Mouse (Mus musculus): ENCODE results near the gene Edc3. TPM values are rescaled to one million over a fixed set of nuclear protein-coding genes. Genes with fewer than 3 reads are reported as not detected.
A peak's percentile ranks its signal among the peaks of the same experiment; 100 is the strongest.
"Not testable (repeated sequence)": the region's sequence is repeated elsewhere in the genome, so short reads cannot be mapped to it uniquely, and the experiment has no call there.

Edc3 gene
- polyA plus RNA-seq, 1 experiment from 2014 or later = 35.8 TPM

DNA sequence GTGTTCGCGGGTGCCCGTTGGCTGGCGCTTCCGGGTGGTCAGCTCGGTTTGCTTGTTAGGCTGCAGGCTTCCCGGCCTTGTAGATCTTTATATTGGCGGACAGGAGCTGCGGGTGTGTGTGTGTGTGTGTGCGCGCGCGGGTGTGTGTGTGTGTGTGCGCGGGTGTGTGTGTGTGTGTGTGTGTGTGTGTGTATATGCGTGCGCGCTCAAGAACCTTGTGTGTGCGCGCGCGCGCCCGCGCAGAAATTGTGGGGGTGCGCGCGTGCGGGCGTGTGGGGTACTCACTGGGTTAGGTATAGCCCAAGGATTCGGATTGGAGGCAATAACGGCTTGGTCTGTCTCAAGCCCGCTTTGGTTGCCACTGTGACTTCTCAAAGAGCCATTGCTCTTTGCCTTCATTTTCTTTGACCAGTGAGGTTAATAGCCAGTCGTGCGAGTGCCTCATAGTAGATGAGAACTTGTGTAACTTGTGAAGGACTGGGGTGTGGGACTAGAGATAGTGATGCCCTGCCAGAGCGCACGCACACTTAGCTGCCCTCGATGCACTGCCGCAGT, 457 bp downstream of the Edc3 start:
- peaks cover 12% of the 10 kb centered on the region for H3K4me1 ChIP-seq
- peak overlapping the region; percentile 90 for H3K27ac ChIP-seq
- H3K36me3 ChIP-seq = peaks cover 17% of the 10 kb centered on the region
- ATAC-seq (ENCODE audit: borderline replicate concordance, extremely low read depth, low FRiP score, low TSS enrichment) = peak; percentile 24; the same call in 1 of the 2 replicates
- no peaks in the 10 kb centered on the region for H3K27me3 ChIP-seq
- H3K4me2 ChIP-seq = peak overlapping the region; percentile 82
- H3K4me3 ChIP-seq = peak overlapping the region; percentile 88
- 2% methylated on average over 36 of the region's 39 CpGs for WGBS
- no peaks in the 10 kb centered on the region for H3K9me3 ChIP-seq
- peak overlapping the region; percentile 93 for H3K9ac ChIP-seq

- not testable (repeated sequence) for H3K27ac ChIP-seq; H3K27me3 ChIP-seq; H3K9ac ChIP-seq; H3K4me3 ChIP-seq; ATAC-seq (ENCODE audit: borderline replicate concordance, extremely low read depth, low FRiP score, low TSS enrichment); H3K9me3 ChIP-seq; H3K4me2 ChIP-seq
- H3K4me1 ChIP-seq = peaks cover 12% of the 10 kb centered on the region
- H3K36me3 ChIP-seq = peaks cover 30% of the 10 kb centered on the region
- WGBS = 80% methylated on average over 5 of the region's 5 CpGs
Observed at GRCm38 (mm10) chr9:57710214-57710613, 1.9 kb downstream of the Edc3 start.

DNA sequence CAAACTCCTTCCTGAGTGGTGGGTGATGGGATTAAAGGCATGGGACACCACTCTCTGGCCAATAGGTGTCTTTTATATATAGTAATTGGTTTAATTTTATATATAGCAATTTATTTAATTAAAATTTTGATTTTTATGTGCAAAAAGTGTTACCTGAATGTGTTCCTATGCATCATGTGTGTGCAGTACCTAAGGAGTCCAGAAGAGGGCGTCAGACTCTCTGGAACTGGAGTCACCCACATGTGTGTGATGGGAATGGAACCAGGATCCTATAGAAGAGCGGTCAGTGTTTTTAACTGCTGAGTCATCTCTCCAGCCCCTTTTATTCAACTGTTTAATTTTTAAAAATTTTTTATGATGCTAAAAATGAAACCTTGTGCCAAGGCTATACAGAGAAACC, 3.9 kb downstream of the Edc3 start:
- H3K9me3 ChIP-seq = no peaks in the 10 kb centered on the region
- peaks cover 46% of the 10 kb centered on the region for H3K36me3 ChIP-seq
- no peak for ATAC-seq (ENCODE audit: borderline replicate concordance, extremely low read depth, low FRiP score, low TSS enrichment)
- H3K4me3 ChIP-seq = no peak overlapping the region
- H3K27ac ChIP-seq = no peak overlapping the region
- 71% methylated on average over 2 of the region's 2 CpGs for WGBS
- no peak overlapping the region for H3K4me2 ChIP-seq
- H3K9ac ChIP-seq = no peak overlapping the region
- no peaks in the 10 kb centered on the region for H3K27me3 ChIP-seq
- peaks cover 12% of the 10 kb centered on the region for H3K4me1 ChIP-seq

- peaks cover 60% of the 10 kb centered on the region for H3K36me3 ChIP-seq
- H3K4me1 ChIP-seq = 0 out of 2 replicates have a peak, but pooled peaks cover 3% of the 10 kb centered on the region
- no peak overlapping the region for H3K4me3 ChIP-seq
- H3K27me3 ChIP-seq = no peaks in the 10 kb centered on the region
- 86% methylated on average over 7 of the region's 7 CpGs for WGBS
- no peaks in the 10 kb centered on the region for H3K9me3 ChIP-seq
- no peak for ATAC-seq (ENCODE audit: borderline replicate concordance, extremely low read depth, low FRiP score, low TSS enrichment)
- no peak overlapping the region for H3K4me2 ChIP-seq
- no peak overlapping the region for H3K27ac ChIP-seq
- H3K9ac ChIP-seq = no peak overlapping the region
Observed at GRCm38 (mm10) chr9:57718408-57718807, 10.1 kb downstream of the Edc3 start.

DNA sequence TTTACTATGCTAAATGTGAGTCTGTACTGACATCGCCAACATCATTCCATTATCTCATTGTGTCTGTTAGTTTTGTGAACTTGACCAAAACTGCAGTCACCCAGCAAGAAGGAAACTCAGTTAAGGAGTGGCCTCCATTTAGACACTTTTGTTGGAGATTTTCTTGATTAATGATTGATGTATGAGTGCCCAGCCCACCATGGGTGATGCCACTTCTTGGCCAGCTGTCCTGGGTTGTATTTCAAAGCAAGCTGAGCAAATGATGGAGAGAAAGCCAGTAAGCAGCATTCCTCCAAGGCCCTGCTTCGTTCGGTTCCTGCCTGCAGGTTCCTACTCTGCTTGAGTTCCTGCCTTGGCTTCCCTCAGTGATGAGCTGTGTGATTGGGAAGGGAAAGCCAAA, 12.4 kb downstream of the Edc3 start:
- Histone ChIP-seq H3K4me1 (peaks cover 9% of the 10 kb centered on the region), H3K9ac (no peak overlapping the region), H3K4me3 (no peak overlapping the region), H3K4me2 (no peak overlapping the region), H3K27ac (no peak overlapping the region), H3K27me3 (no peaks in the 10 kb centered on the region), H3K9me3 (no peaks in the 10 kb centered on the region), H3K36me3 (peaks cover 40% of the 10 kb centered on the region)
- no peak for ATAC-seq (ENCODE audit: borderline replicate concordance, extremely low read depth, low FRiP score, low TSS enrichment)
- WGBS = 76% methylated on average over 3 of the region's 3 CpGs

DNA sequence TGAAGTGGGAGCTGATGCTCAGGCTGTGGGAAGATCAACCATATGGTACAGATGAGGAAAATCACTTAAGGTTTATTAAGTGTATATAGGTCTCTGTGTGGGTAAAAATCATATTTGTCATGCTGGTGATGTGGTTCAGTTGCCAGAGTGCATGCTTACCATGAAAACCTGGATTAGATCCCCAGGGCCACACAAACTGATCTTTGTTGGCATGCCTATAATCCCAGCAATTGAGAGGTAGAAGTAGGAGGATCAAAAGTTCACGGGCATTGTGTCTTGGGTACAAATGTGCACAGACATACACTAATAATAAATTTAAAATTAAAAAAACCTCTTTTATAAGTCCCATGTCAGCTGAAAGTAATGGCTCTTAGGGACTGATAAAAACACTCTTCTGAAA, 14.0 kb downstream of the Edc3 start:
- H3K9ac ChIP-seq = no peak overlapping the region
- no peaks in the 10 kb centered on the region for H3K27me3 ChIP-seq
- H3K4me3 ChIP-seq = no peak overlapping the region
- 87% methylated on average over 1 of the region's 1 CpGs for WGBS
- H3K9me3 ChIP-seq = no peaks in the 10 kb centered on the region
- H3K4me1 ChIP-seq = peaks cover 9% of the 10 kb centered on the region
- H3K4me2 ChIP-seq = no peak overlapping the region
- H3K27ac ChIP-seq = no peak overlapping the region; the same call in 1 of the 2 replicates
- no peak for ATAC-seq (ENCODE audit: borderline replicate concordance, extremely low read depth, low FRiP score, low TSS enrichment)
- peaks cover 36% of the 10 kb centered on the region for H3K36me3 ChIP-seq

GRCm38 (mm10) chr9:57723315-57723715, 15.0 kb downstream of the Edc3 start:
- no peak overlapping the region for H3K9ac ChIP-seq
- peaks cover 9% of the 10 kb centered on the region for H3K4me1 ChIP-seq
- no peaks in the 10 kb centered on the region for H3K27me3 ChIP-seq
- no peak overlapping the region for H3K4me2 ChIP-seq
- no peaks in the 10 kb centered on the region for H3K9me3 ChIP-seq
- peak overlapping the region; percentile 24; the same call in 1 of the 2 replicates for H3K27ac ChIP-seq
- H3K36me3 ChIP-seq = peaks cover 37% of the 10 kb centered on the region
- 32% methylated on average over 5 of the region's 5 CpGs for WGBS
- H3K4me3 ChIP-seq = no peak overlapping the region
- no peak for ATAC-seq (ENCODE audit: borderline replicate concordance, extremely low read depth, low FRiP score, low TSS enrichment)

DNA sequence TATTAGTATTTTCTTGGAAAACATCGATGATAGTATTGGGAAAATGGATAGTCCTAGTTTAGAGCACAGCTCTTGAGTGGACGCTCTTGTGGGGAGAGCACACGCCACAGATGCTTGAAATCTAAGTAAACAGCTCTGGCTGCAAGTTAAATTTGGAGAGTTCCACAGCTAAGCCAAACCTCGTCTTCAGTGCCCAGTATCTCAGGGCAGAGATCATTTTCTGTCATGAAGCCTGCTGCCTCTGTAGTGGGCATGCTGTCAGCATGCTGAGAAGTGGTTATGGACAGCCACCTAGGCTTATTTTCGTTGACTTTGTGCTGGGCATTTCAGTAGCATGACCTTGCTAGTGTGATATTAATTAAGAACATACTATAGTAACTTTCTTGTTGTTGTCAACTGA, 15.5 kb downstream of the Edc3 start:
- Histone ChIP-seq H3K4me2 (no peak overlapping the region), H3K36me3 (peaks cover 33% of the 10 kb centered on the region), H3K9ac (no peak overlapping the region), H3K27ac (peak overlapping the region; percentile 24; the same call in 1 of the 2 replicates), H3K4me3 (no peak overlapping the region), H3K4me1 (peaks cover 9% of the 10 kb centered on the region), H3K9me3 (no peaks in the 10 kb centered on the region), H3K27me3 (no peaks in the 10 kb centered on the region)
- WGBS = 67% methylated on average over 5 of the region's 5 CpGs
- no peak for ATAC-seq (ENCODE audit: borderline replicate concordance, extremely low read depth, low FRiP score, low TSS enrichment)

- H3K9me3 ChIP-seq = no peaks in the 10 kb centered on the region
- H3K9ac ChIP-seq = no peak overlapping the region
- no peak for ATAC-seq (ENCODE audit: borderline replicate concordance, extremely low read depth, low FRiP score, low TSS enrichment)
- peaks cover 38% of the 10 kb centered on the region for H3K36me3 ChIP-seq
- no peaks in the 10 kb centered on the region for H3K27me3 ChIP-seq
- no peak overlapping the region for H3K27ac ChIP-seq
- peaks cover 9% of the 10 kb centered on the region for H3K4me1 ChIP-seq
- 94% methylated on average over 3 of the region's 3 CpGs for WGBS
- H3K4me2 ChIP-seq = no peak overlapping the region
- no peak overlapping the region for H3K4me3 ChIP-seq
Observed at GRCm38 (mm10) chr9:57724701-57725100, 16.4 kb downstream of the Edc3 start.

GRCm38 (mm10) chr9:57728312-57728711, 20.0 kb downstream of the Edc3 start:
- no peak overlapping the region for H3K9ac ChIP-seq
- no peak for ATAC-seq (ENCODE audit: borderline replicate concordance, extremely low read depth, low FRiP score, low TSS enrichment)
- H3K27me3 ChIP-seq = no peaks in the 10 kb centered on the region
- H3K27ac ChIP-seq = no peak overlapping the region
- no peaks in the 10 kb centered on the region for H3K9me3 ChIP-seq
- WGBS = 87% methylated on average over 1 of the region's 1 CpGs
- H3K4me2 ChIP-seq = no peak overlapping the region
- H3K36me3 ChIP-seq = peaks cover 35% of the 10 kb centered on the region
- no peak overlapping the region for H3K4me3 ChIP-seq
- H3K4me1 ChIP-seq = peaks cover 6% of the 10 kb centered on the region

DNA sequence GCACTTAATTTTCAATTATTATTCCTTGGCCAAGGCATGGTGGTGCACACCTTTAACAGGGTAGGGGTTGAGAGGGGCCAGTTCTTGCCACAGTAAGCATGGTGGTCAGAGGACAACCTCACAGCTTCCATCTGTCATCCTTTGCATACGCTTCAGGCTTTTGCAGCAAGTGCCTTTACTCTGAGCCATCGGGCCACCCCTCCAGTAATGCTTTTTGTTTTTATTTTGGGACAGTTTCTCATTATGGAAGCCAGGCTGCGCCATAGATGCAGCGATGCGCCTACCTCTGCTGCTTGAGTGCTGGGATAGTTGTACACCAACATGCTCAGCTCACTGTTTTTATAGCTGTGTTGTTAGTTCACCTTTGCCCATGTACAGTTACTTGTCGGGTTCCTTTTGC, 25.3 kb downstream of the Edc3 start:
- Histone ChIP-seq H3K9ac (no peak overlapping the region), H3K4me2 (no peak overlapping the region), H3K36me3 (peaks cover 22% of the 10 kb centered on the region), H3K27me3 (no peaks in the 10 kb centered on the region), H3K4me3 (no peak overlapping the region), H3K9me3 (no peaks in the 10 kb centered on the region), H3K4me1 (no peaks in the 10 kb centered on the region), H3K27ac (no peak overlapping the region)
- WGBS = 95% methylated on average over 6 of the region's 6 CpGs
- ATAC-seq (ENCODE audit: borderline replicate concordance, extremely low read depth, low FRiP score, low TSS enrichment) = no peak

- Histone ChIP-seq H3K27me3 (no peaks in the 10 kb centered on the region), H3K4me1 (no peaks in the 10 kb centered on the region), H3K4me2 (no peak overlapping the region), H3K27ac (no peak overlapping the region), H3K9me3 (no peaks in the 10 kb centered on the region), H3K4me3 (no peak overlapping the region), H3K36me3 (peaks cover 29% of the 10 kb centered on the region; the same call in 1 of the 2 replicates), H3K9ac (no peak overlapping the region)
- ATAC-seq (ENCODE audit: borderline replicate concordance, extremely low read depth, low FRiP score, low TSS enrichment) = no peak
- WGBS = 89% methylated on average over 5 of the region's 5 CpGs
Observed at GRCm38 (mm10) chr9:57739863-57740262, 31.5 kb downstream of the Edc3 start.

Measured in lung, embryonic 15.5 days (tissue).